Mouse (Mus musculus) erythroblast, embryonic 14.5 days (primary cell): ENCODE measurements around the gene Gck. TPM values are rescaled to one million over a fixed set of nuclear protein-coding genes. Genes with fewer than 3 reads are reported as not detected.
"Not testable (repeated sequence)": the region's sequence is repeated elsewhere in the genome, so short reads cannot be mapped to it uniquely, and the experiment has no call there.

Experiments used
- H3K27me3 ChIP-seq: 2 replicates; pipeline ENCODE4 v1.6.1; 2012; ENCODE audit warnings: inconsistent platforms; ENCODE audit not compliant: control insufficient read depth
- H3K36me3 ChIP-seq: 2 replicates; pipeline ENCODE4 v1.6.1; 2012; ENCODE audit warnings: mild to moderate bottlenecking, inconsistent platforms; ENCODE audit not compliant: control insufficient read depth
- H3K4me1 ChIP-seq: 2 replicates; pipeline ENCODE4 v1.6.1; 2012; ENCODE audit warnings: inconsistent platforms; ENCODE audit not compliant: control insufficient read depth
- H3K4me3 ChIP-seq: replicated peaks from 2 replicates; pipeline ENCODE3; 2012; ENCODE audit warnings: moderate library complexity, mild to moderate bottlenecking, inconsistent platforms
- H3K9me3 ChIP-seq: 2 replicates; pipeline ENCODE4 v1.6.1; 2012; ENCODE audit warnings: low read length, inconsistent platforms, mixed read lengths; ENCODE audit not compliant: control insufficient read depth
- GATA1 ChIP-seq: IDR thresholded peaks from 2 replicates; pipeline ENCODE4 v1.6.1; 2012; ENCODE audit warnings: low read length, inconsistent platforms, mixed read lengths
- TAL1 ChIP-seq: IDR thresholded peaks from 3 replicates; pipeline ENCODE4 v1.6.1; 2012; ENCODE audit warnings: low read length, inconsistent platforms, mixed read lengths
- polyA plus RNA-seq: library from polyadenylated mRNA; stranded (reverse); fragments of >175 nt; gene quantifications from 2 replicates; pipeline ENCODE4 v1.2.3, GENCODE M21; 2012

Gene Gck
- polyA plus RNA-seq, 1 experiment = not detected

GRCm38 (mm10) chr11:5947796-5948195 is 2.1 kb downstream of the Gck start:
- Histone ChIP-seq H3K27me3 (peaks cover 3% of the 10 kb centered on the region; the same call in 1 of the 2 replicates), H3K4me1 (no peaks in the 10 kb centered on the region), H3K9me3 (no peaks in the 10 kb centered on the region), H3K36me3 (no peaks in the 10 kb centered on the region), H3K4me3 (no peak overlapping the region)
- TF ChIP-seq GATA1 (no peak), TAL1 (no peak)

GRCm38 (mm10) chr11:5945096-5945495 is 4.8 kb downstream of the Gck start:
- no peak for TF ChIP-seq GATA1
- TF ChIP-seq TAL1 = no peak
- H3K36me3 ChIP-seq = no peaks in the 10 kb centered on the region
- no peak overlapping the region for H3K4me3 ChIP-seq
- H3K27me3 ChIP-seq = peaks cover 3% of the 10 kb centered on the region; the same call in 1 of the 2 replicates
- no peaks in the 10 kb centered on the region for H3K9me3 ChIP-seq
- no peaks in the 10 kb centered on the region for H3K4me1 ChIP-seq

DNA sequence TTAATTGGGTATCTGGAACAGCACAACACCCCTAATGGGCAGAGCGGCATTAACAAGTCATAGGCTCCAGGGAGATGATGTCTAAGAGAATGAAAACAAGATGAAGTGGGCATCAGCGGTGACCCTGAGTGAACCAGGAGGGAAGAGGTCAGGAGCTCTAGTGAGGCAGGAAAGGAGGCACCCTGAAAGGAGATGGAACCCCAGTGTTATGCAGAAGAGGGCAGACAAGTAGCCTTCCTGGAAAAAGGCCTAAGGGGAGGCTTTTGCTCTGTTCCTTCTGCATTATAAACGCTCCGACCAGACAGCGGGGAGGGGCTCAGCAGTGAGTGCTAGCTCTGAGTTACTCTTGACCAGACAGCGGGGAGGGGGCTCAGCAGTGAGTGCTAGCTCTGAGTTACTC is 6.9 kb downstream of the Gck start:
- H3K4me3 ChIP-seq = no peak overlapping the region
- no peak for TF ChIP-seq GATA1
- TF ChIP-seq TAL1 = no peak
- peaks cover 3% of the 10 kb centered on the region; the same call in 1 of the 2 replicates for H3K27me3 ChIP-seq
- no peaks in the 10 kb centered on the region for H3K4me1 ChIP-seq
- no peaks in the 10 kb centered on the region for H3K9me3 ChIP-seq
- no peaks in the 10 kb centered on the region for H3K36me3 ChIP-seq

DNA sequence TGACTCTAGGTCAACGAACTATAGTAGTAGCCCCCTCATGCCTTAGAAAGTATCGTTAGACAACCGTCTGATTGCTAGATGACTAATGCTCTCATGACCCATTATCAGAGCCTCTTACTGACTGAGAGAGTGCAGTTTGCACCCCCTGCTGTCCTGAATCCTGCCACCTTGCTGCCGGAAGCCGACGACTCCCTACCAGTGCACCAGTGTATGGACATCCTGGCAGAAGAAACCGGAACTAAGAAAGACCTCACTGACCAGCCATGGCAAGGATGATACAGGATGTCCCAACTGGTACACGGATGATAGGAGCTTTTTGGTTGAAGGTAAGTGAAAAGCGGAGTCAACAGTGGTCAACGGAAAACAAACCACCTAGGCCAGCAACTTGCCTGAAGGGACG is 15.3 kb downstream of the Gck start:
- not testable (repeated sequence) for H3K9me3 ChIP-seq, H3K4me1 ChIP-seq, H3K4me3 ChIP-seq, H3K27me3 ChIP-seq, H3K36me3 ChIP-seq

DNA sequence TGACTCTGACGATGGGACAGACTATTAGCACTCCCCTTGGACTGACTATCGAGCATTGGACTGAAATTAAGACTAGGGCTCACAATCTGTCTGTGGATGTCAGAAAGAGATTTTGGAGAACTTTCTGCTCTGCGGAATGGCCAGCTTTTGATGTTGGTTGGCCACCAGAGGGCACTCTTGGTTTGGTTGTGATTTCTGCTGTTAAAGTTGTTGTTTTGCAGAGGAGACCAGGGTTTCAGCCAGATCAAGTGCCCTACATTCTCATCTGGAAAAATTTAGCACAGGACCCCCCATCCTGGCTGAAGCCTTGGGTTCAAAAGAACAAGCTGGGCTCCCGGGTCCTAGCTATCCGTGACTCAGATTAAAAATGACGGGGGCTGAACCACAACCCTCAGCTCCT is 17.9 kb downstream of the Gck start:
- H3K4me3 ChIP-seq, H3K27me3 ChIP-seq, H3K9me3 ChIP-seq, H3K4me1 ChIP-seq, H3K36me3 ChIP-seq: not testable (repeated sequence)

- Histone ChIP-seq H3K36me3 (no peaks in the 10 kb centered on the region), H3K4me1 (peaks cover 3% of the 10 kb centered on the region), H3K9me3 (peaks cover 5% of the 10 kb centered on the region; the same call in 1 of the 2 replicates), H3K4me3 (no peak overlapping the region), H3K27me3 (no peaks in the 10 kb centered on the region)
- TF ChIP-seq TAL1 = no peak
- TF ChIP-seq GATA1 = no peak
These were observed 19.3 kb downstream of the Gck start for GRCm38 (mm10) chr11:5930578-5930977.

- no peaks in the 10 kb centered on the region for H3K27me3 ChIP-seq
- H3K9me3 ChIP-seq = peaks cover 5% of the 10 kb centered on the region; the same call in 1 of the 2 replicates
- H3K36me3 ChIP-seq = no peaks in the 10 kb centered on the region
- H3K4me3 ChIP-seq = no peak overlapping the region
- H3K4me1 ChIP-seq = peaks cover 3% of the 10 kb centered on the region
- no peak for TF ChIP-seq TAL1
- TF ChIP-seq GATA1 = no peak
These were observed 23.1 kb downstream of the Gck start for GRCm38 (mm10) chr11:5926696-5927220.

DNA sequence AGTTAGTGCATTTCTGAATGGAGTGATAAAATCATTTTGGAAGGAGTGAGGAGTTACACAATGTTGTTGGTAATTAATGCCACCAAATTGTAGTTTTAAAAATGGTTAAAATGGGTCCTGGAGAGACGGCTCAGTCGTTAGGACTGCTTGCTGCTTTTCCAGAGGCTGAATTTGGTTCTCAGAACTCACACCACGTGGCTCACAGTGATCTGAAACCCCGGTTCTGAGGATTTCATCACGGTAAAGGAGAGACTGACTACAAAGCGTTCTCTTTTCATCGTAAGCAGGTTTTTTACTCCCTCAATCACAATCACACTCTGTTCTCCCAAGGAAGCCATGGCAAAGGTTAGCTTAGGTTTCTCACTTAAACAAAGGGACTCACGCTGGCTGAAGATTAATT is 25.2 kb downstream of the Gck start:
- no peak for TF ChIP-seq GATA1
- TF ChIP-seq TAL1 = no peak
- no peak overlapping the region for H3K4me3 ChIP-seq
- no peaks in the 10 kb centered on the region for H3K36me3 ChIP-seq
- no peaks in the 10 kb centered on the region for H3K27me3 ChIP-seq
- H3K4me1 ChIP-seq = peaks cover 5% of the 10 kb centered on the region
- H3K9me3 ChIP-seq = no peaks in the 10 kb centered on the region

DNA sequence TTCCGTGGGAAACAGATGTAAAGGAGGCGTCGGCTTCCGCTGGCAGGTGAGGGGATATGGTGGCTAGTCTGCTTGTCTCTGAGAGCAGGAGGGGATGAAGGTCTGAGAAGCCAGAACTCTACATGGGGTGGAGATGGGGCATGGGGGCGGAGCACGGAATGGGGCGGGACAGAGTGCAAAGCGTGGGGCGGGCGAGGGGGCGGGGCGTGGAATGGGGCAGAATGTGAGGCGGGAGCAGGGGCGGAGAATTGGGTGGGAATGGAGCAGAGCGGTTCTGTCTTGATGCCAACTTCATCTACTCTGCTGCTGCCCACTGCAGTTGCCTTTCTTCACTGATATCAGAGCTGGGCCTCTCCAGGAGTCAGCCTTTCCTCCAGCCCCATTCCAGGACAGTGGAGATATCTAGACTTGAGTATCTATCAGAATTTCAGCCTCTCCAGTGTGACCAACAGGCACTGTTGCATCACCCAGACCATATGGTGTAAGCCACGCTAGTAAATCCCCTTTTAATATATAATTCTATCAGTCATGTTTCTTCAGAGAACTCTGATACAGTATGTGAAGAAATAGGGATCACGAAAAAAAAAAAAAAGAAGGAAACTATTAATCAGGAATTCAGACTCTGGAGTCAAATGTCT is 29.4 kb downstream of the Gck start:
- Histone ChIP-seq H3K27me3 (no peaks in the 10 kb centered on the region), H3K4me3 (no peak overlapping the region), H3K36me3 (no peaks in the 10 kb centered on the region), H3K4me1 (peaks cover 5% of the 10 kb centered on the region), H3K9me3 (no peaks in the 10 kb centered on the region)
- no peak for TF ChIP-seq TAL1
- no peak for TF ChIP-seq GATA1

DNA sequence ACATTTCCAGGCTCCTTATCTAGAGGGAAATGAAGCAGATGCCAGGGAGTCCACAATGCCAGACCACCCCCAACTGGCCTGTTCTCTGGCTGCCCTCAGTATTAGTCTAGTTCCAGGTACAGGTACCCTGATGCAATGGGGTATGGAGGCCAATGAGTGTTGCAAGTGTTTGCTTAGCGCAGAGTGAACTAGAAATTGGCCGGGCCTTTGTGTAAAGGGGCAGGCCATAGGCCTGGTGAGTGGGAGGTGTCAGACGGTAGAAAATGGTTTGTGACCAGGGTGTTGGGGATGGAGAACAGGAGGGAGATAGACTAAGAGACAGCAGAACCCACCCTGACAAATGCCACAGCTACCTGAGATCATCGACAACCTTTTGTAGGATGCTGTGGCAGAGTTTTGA is 30.3 kb downstream of the Gck start:
- H3K4me1 ChIP-seq = peaks cover 5% of the 10 kb centered on the region
- TF ChIP-seq GATA1 = no peak
- no peak for TF ChIP-seq TAL1
- H3K36me3 ChIP-seq = no peaks in the 10 kb centered on the region
- no peaks in the 10 kb centered on the region for H3K9me3 ChIP-seq
- H3K27me3 ChIP-seq = no peaks in the 10 kb centered on the region
- no peak overlapping the region for H3K4me3 ChIP-seq
